Mouse (Mus musculus) heart, embryonic 16.5 days (tissue): ENCODE results near the gene Stat3. TPM values are rescaled to one million over a fixed set of nuclear protein-coding genes. Genes with fewer than 3 reads are reported as not detected.

ENCODE experiments used
- ATAC-seq: fragments of 200-750 bp; cut with Nextera tagmentation; replicated peaks from 2 replicates; pipeline ENCODE4 v1.8.0; 2017; ENCODE audit warnings: moderate number of reproducible peaks; ENCODE audit not compliant: insufficient read depth, low FRiP score; ENCODE audit errors: extremely low read depth
- H3K27ac ChIP-seq: fragments of 300-500 bp; sonication (generic); 2 replicates; pipeline ENCODE4 v1.5.1; 2014; ENCODE audit warnings: mild to moderate bottlenecking, low read length, control low read depth, moderate library complexity
- H3K27me3 ChIP-seq: fragments of 300-500 bp; sonication (generic); 2 replicates; pipeline ENCODE4 v1.6.1; 2014; ENCODE audit warnings: low read length, mixed read lengths; ENCODE audit not compliant: control insufficient read depth, insufficient read depth
- H3K36me3 ChIP-seq: fragments of 300-500 bp; sonication (generic); 2 replicates; pipeline ENCODE4 v1.6.1; 2014; ENCODE audit not compliant: control insufficient read depth, insufficient read depth
- H3K4me1 ChIP-seq: fragments of 300-500 bp; sonication (generic); 2 replicates; pipeline ENCODE4 v1.6.1; 2014; ENCODE audit warnings: low read length, mixed read lengths; ENCODE audit not compliant: control insufficient read depth, insufficient read depth
- H3K4me2 ChIP-seq: fragments of 300-500 bp; sonication (generic); 2 replicates; pipeline ENCODE4 v1.6.1; 2014; ENCODE audit warnings: low read depth, mild to moderate bottlenecking, control low read depth, low read length
- H3K4me3 ChIP-seq: fragments of 300-500 bp; sonication (generic); 2 replicates; pipeline ENCODE4 v1.5.1; 2014; ENCODE audit warnings: mild to moderate bottlenecking, control low read depth, low read length
- H3K9ac ChIP-seq: fragments of 300-500 bp; sonication (generic); 2 replicates; pipeline ENCODE4 v1.6.1; 2014; ENCODE audit warnings: low read length, control low read depth
- H3K9me3 ChIP-seq: fragments of 300-500 bp; sonication (generic); replicated peaks from 2 replicates; pipeline ENCODE4 v1.6.1; 2016; ENCODE audit warnings: low read length; ENCODE audit not compliant: control insufficient read depth
- WGBS: fragments of 180-500 bp; shearing (Covaris S2); extraction: QIAGEN DNeasy Blood & Tissue Kit; methylation state at CpG from one replicate; pipeline ENCODE4 v1.1.7; 2014; 5-methylcytosine and 5-hydroxymethylcytosine counted together
- polyA plus RNA-seq: library from polyadenylated mRNA; unstranded; fragments of >200 nt; fragmentation: Nextera tagmentation; extraction: Ambion mirVana; gene quantifications from 2 replicates; pipeline ENCODE4 v1.2.1, GENCODE M21; 2015

The Stat3 gene
- polyA plus RNA-seq, 1 experiment from 2014 or later: 64.9 TPM

- peak overlapping the region; percentile 62 for H3K4me3 ChIP-seq
- H3K9me3 ChIP-seq: no peaks in the 10 kb centered on the region
- H3K9ac ChIP-seq: peak overlapping the region; percentile 78
- peaks cover 3% of the 10 kb centered on the region for H3K27me3 ChIP-seq
- WGBS: under 1% methylated on average over 55 of the region's 55 CpGs
- peak overlapping the region; percentile 54; the same call in 1 of the 2 replicates for H3K27ac ChIP-seq
- ATAC-seq: peak; percentile 89
- no peaks in the 10 kb centered on the region for H3K36me3 ChIP-seq
- peaks cover 12% of the 10 kb centered on the region for H3K4me1 ChIP-seq
- peak overlapping the region; percentile 69 for H3K4me2 ChIP-seq
These were observed 78.9 kb downstream of the Stat3 start for GRCm38 (mm10) chr11:100860198-100861048.

DNA sequence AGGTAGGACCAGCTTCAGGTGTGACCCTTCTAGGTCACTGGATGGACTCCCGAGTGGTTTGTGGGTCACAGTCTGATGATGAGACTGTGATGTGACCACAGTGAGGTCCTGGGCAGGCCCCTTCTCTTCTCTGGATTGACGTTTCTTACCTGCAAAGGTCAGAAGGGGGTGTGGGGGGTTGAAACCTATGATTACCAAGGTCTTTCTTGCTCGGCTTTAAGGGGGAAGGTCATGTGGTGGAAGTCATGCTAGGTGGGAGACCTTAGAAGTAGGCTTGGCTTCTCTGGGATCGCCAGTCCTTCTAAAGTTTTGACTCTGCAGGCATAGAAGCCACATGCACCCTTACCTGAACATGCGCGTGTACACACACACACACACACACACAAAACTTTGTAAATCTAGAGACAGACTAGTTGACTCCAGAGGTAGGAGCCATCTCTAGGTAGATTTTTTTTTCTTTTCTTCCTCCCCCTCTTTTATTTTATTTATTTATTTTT lies 79.7 kb downstream of the Stat3 start:
- H3K4me2 ChIP-seq: peak overlapping the region; percentile 69
- H3K36me3 ChIP-seq: no peaks in the 10 kb centered on the region
- H3K9ac ChIP-seq: peak overlapping the region; percentile 78
- H3K27me3 ChIP-seq: peaks cover 3% of the 10 kb centered on the region
- no peaks in the 10 kb centered on the region for H3K9me3 ChIP-seq
- no peak for ATAC-seq
- peak overlapping the region; percentile 53 for H3K27ac ChIP-seq
- peaks cover 12% of the 10 kb centered on the region for H3K4me1 ChIP-seq
- WGBS: 56% methylated on average over 6 of the region's 6 CpGs
- H3K4me3 ChIP-seq: peak overlapping the region; percentile 62

GRCm38 (mm10) chr11:100858935-100859578 lies 80.3 kb downstream of the Stat3 start, which contains the start of gene Stat5a:
Gene Stat5a (plus strand): TSS chr11:100859351.
- ATAC-seq: no peak
- Histone ChIP-seq H3K27me3 (peaks cover 3% of the 10 kb centered on the region), H3K27ac (peak within 1 kb of the TSS; percentile 54), H3K9ac (peak within 1 kb of the TSS; percentile 78), H3K4me2 (peak within 1 kb of the TSS; percentile 69), H3K4me1 (peaks cover 12% of the 10 kb centered on the region), H3K4me3 (peak within 1 kb of the TSS; percentile 62), H3K9me3 (no peaks in the 10 kb centered on the region), H3K36me3 (no peaks in the 10 kb centered on the region)
- WGBS: 49% methylated on average over 9 of the region's 9 CpGs

GRCm38 (mm10) chr11:100857960-100858359 lies 81.4 kb downstream of the Stat3 start:
- ATAC-seq: no peak
- H3K4me2 ChIP-seq: no peak overlapping the region
- H3K27me3 ChIP-seq: peaks cover 3% of the 10 kb centered on the region
- peaks cover 12% of the 10 kb centered on the region for H3K4me1 ChIP-seq
- H3K36me3 ChIP-seq: no peaks in the 10 kb centered on the region
- no peak overlapping the region for H3K9ac ChIP-seq
- H3K9me3 ChIP-seq: no peaks in the 10 kb centered on the region
- H3K4me3 ChIP-seq: no peak overlapping the region
- H3K27ac ChIP-seq: no peak overlapping the region
- WGBS: 65% methylated on average over 6 of the region's 6 CpGs

DNA sequence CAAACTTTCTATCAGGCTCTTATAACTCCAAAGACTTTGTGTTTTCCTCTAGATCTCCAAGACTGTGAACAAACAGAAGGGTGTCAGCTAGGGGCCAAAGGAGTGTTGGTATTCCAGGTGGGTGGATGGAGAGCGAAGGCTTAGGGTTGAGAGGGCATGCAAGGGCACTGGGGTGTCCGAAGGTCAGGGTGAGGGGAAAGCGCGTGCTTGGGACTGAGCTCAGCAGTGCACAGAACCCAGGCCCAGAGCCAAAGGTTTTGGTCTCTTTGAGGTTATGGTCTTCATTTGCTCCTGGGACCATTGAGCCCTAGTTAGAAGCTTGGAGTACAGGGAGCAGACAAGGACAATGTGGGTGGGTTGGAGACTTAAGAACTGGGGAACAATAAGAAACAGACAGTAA lies 84.2 kb downstream of the Stat3 start:
- no peaks in the 10 kb centered on the region for H3K9me3 ChIP-seq
- no peak overlapping the region for H3K4me2 ChIP-seq
- no peak overlapping the region for H3K27ac ChIP-seq
- WGBS: 87% methylated on average over 4 of the region's 4 CpGs
- no peaks in the 10 kb centered on the region for H3K36me3 ChIP-seq
- H3K4me3 ChIP-seq: no peak overlapping the region
- peaks cover 14% of the 10 kb centered on the region for H3K4me1 ChIP-seq
- peaks cover 3% of the 10 kb centered on the region for H3K27me3 ChIP-seq
- no peak overlapping the region for H3K9ac ChIP-seq
- ATAC-seq: no peak

DNA sequence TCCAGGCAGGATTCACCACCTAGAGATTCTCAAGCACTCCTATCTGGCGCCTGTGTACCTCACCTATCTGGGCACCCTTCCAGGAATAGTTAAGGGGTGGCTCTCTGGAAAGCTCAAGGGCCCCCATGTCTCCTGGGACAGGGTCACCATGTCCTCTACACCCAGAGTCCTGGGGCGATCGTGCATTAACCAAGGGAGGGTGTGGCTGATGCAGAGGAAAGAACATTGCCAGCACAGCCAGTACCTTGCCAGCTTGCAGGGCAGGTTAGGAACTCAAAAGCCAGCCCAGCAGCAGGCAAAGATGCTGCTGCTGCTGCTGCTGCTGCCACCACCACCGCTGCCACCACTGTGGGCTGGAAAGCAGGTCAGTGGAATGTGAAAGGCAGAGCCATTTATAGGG lies 85.1 kb downstream of the Stat3 start:
- no peak overlapping the region for H3K4me2 ChIP-seq
- H3K36me3 ChIP-seq: no peaks in the 10 kb centered on the region
- peak overlapping the region; percentile 35; the same call in 1 of the 2 replicates for H3K9ac ChIP-seq
- H3K9me3 ChIP-seq: no peaks in the 10 kb centered on the region
- peaks cover 3% of the 10 kb centered on the region for H3K27me3 ChIP-seq
- H3K4me1 ChIP-seq: peaks cover 10% of the 10 kb centered on the region
- ATAC-seq: no peak
- 21% methylated on average over 4 of the region's 4 CpGs for WGBS
- no peak overlapping the region for H3K4me3 ChIP-seq
- no peak overlapping the region for H3K27ac ChIP-seq

- no peak overlapping the region for H3K27ac ChIP-seq
- H3K4me2 ChIP-seq: no peak overlapping the region
- peaks cover under 1% of the 10 kb centered on the region for H3K27me3 ChIP-seq
- WGBS: 73% methylated on average over 5 of the region's 5 CpGs
- no peak overlapping the region for H3K4me3 ChIP-seq
- H3K4me1 ChIP-seq: peaks cover 18% of the 10 kb centered on the region
- ATAC-seq: no peak
- no peaks in the 10 kb centered on the region for H3K9me3 ChIP-seq
- no peak overlapping the region for H3K9ac ChIP-seq
- no peaks in the 10 kb centered on the region for H3K36me3 ChIP-seq
These were observed 86.3 kb downstream of the Stat3 start for GRCm38 (mm10) chr11:100853018-100853417.

GRCm38 (mm10) chr11:100852088-100852487 lies 87.3 kb downstream of the Stat3 start:
- no peak overlapping the region for H3K4me2 ChIP-seq
- H3K9ac ChIP-seq: no peak overlapping the region
- H3K27ac ChIP-seq: no peak overlapping the region
- no peaks in the 10 kb centered on the region for H3K36me3 ChIP-seq
- ATAC-seq: no peak
- H3K27me3 ChIP-seq: no peaks in the 10 kb centered on the region; the same call in 1 of the 2 replicates
- 77% methylated on average over 2 of the region's 2 CpGs for WGBS
- no peak overlapping the region for H3K4me3 ChIP-seq
- H3K4me1 ChIP-seq: peaks cover 23% of the 10 kb centered on the region
- H3K9me3 ChIP-seq: no peaks in the 10 kb centered on the region
